Mouse (Mus musculus): ENCODE results near the gene Clec9a. TPM values are rescaled to one million over a fixed set of nuclear protein-coding genes. Genes with fewer than 3 reads are reported as not detected.
A peak's percentile ranks its signal among the peaks of the same experiment; 100 is the strongest.

Clec9a gene
- polyA plus RNA-seq, 1 experiment from 2014 or later, result 0.54 TPM

DNA sequence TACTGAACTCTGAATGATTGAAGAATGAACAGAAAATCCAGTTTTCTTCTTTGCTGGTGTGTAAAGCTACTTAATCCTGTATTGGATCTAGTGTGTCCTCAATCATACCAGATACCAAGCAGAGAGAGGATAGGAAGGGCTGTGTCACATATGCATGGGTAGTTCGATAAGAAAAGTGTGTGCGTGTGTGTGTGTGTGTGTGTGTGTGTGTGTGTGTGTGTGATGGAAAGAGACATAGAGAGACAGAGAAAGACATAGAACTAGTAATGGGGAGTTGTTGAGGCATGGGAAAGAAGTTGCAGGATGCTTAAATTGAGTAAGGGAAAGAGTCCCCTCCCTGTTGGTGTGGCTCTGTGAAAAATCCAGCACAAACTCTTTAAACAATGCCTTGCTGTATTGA lies 22.9 kb upstream of the Clec9a start, which contains the start of gene Clec12b:
TSS of gene Clec12b (minus strand) at position 101 of the 400 bp plus-strand sequence.
- H3K4me2 ChIP-seq (replicated peaks; ENCODE audit: low read depth, low read length), result no peak within 1 kb of the TSS
- no peak within 1 kb of the TSS for H3K27ac ChIP-seq (ENCODE audit: low read length)
- WGBS, result 85% methylated on average over 2 of the region's 2 CpGs
- no peaks in the 10 kb centered on the region for H3K9me3 ChIP-seq (ENCODE audit: low read length)
- no peak for ATAC-seq (ENCODE audit: low FRiP score, low TSS enrichment)
- H3K4me1 ChIP-seq (ENCODE audit: insufficient read depth, low read length), result no peaks in the 10 kb centered on the region
- no peaks in the 10 kb centered on the region for H3K36me3 ChIP-seq (ENCODE audit: insufficient read depth, low read length)
- H3K4me3 ChIP-seq (ENCODE audit: low read length), result no peak within 1 kb of the TSS
- H3K27me3 ChIP-seq (ENCODE audit: insufficient read depth, low read length), result no peaks in the 10 kb centered on the region
- no peak within 1 kb of the TSS for H3K9ac ChIP-seq (replicated peaks; ENCODE audit: low read length)

GRCm38 (mm10) chr6:129393087-129393720 lies 15.5 kb upstream of the Clec9a start:
- ATAC-seq (ENCODE audit: low FRiP score, low TSS enrichment), result no peak; the same call in 1 of the 2 replicates
- Histone ChIP-seq H3K4me1 (ENCODE audit: insufficient read depth, low read length) (0 out of 2 replicates have a peak, but pooled peaks cover 2% of the 10 kb centered on the region), H3K27ac (ENCODE audit: low read length) (no peak overlapping the region), H3K27me3 (ENCODE audit: insufficient read depth, low read length) (no peaks in the 10 kb centered on the region), H3K36me3 (ENCODE audit: insufficient read depth, low read length) (no peaks in the 10 kb centered on the region), H3K9me3 (ENCODE audit: low read length) (no peaks in the 10 kb centered on the region), H3K9ac (replicated peaks; ENCODE audit: low read length) (no peak overlapping the region), H3K4me3 (ENCODE audit: low read length) (no peak overlapping the region), H3K4me2 (replicated peaks; ENCODE audit: low read depth, low read length) (no peak overlapping the region)
- 19% methylated on average over 2 of the region's 2 CpGs for WGBS

GRCm38 (mm10) chr6:129393732-129394131 lies 14.9 kb upstream of the Clec9a start:
- 69% methylated on average over 6 of the region's 6 CpGs for WGBS
- Histone ChIP-seq H3K9ac (replicated peaks; ENCODE audit: low read length) (no peak overlapping the region), H3K9me3 (ENCODE audit: low read length) (no peaks in the 10 kb centered on the region), H3K4me1 (ENCODE audit: insufficient read depth, low read length) (0 out of 2 replicates have a peak, but pooled peaks cover 4% of the 10 kb centered on the region), H3K4me3 (ENCODE audit: low read length) (no peak overlapping the region), H3K36me3 (ENCODE audit: insufficient read depth, low read length) (no peaks in the 10 kb centered on the region), H3K4me2 (replicated peaks; ENCODE audit: low read depth, low read length) (no peak overlapping the region), H3K27me3 (ENCODE audit: insufficient read depth, low read length) (no peaks in the 10 kb centered on the region), H3K27ac (ENCODE audit: low read length) (no peak overlapping the region)
- ATAC-seq (ENCODE audit: low FRiP score, low TSS enrichment), result peak; percentile 71; the same call in 1 of the 2 replicates

GRCm38 (mm10) chr6:129396997-129397396 lies 11.7 kb upstream of the Clec9a start, which contains the start of gene Clec1b:
TSS of gene Clec1b (plus strand) at chr6:129397297.
- Histone ChIP-seq H3K27me3 (ENCODE audit: insufficient read depth, low read length) (no peaks in the 10 kb centered on the region), H3K4me2 (replicated peaks; ENCODE audit: low read depth, low read length) (no peak within 1 kb of the TSS), H3K36me3 (ENCODE audit: insufficient read depth, low read length) (no peaks in the 10 kb centered on the region), H3K9ac (replicated peaks; ENCODE audit: low read length) (no peak within 1 kb of the TSS), H3K9me3 (ENCODE audit: low read length) (no peaks in the 10 kb centered on the region), H3K27ac (ENCODE audit: low read length) (0 out of 2 replicates have a peak within 1 kb of the TSS, but pooled peaks have one; percentile 56), H3K4me1 (ENCODE audit: insufficient read depth, low read length) (0 out of 2 replicates have a peak, but pooled peaks cover 6% of the 10 kb centered on the region), H3K4me3 (ENCODE audit: low read length) (no peak within 1 kb of the TSS)
- WGBS, result 72% methylated on average over 8 of the region's 8 CpGs
- ATAC-seq (ENCODE audit: low FRiP score, low TSS enrichment), result no peak

DNA sequence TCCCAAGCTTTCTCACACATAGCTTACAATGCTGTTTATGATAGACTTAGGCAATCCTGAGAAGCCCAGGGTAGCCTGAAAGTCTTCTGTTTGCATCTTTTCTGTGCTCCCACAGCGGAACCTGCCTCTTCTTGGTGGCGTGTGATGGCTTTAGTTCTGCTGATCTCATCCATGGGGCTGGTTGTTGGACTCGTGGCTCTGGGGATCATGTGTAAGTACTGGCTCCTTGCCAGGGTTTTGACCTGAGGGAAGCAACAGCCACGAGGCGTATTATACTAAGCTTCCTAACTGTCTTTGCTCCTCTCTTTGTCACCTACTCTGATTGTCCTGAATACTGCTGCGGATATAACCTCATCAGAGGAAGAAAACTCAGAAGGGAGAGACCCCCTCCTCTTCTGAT lies 8.7 kb upstream of the Clec9a start:
- no peaks in the 10 kb centered on the region for H3K9me3 ChIP-seq (ENCODE audit: low read length)
- ATAC-seq (ENCODE audit: low FRiP score, low TSS enrichment), result no peak
- no peak overlapping the region for H3K9ac ChIP-seq (replicated peaks; ENCODE audit: low read length)
- H3K4me3 ChIP-seq (ENCODE audit: low read length), result no peak overlapping the region
- H3K4me1 ChIP-seq (ENCODE audit: insufficient read depth, low read length), result 0 out of 2 replicates have a peak, but pooled peaks cover 6% of the 10 kb centered on the region
- no peak overlapping the region for H3K4me2 ChIP-seq (replicated peaks; ENCODE audit: low read depth, low read length)
- H3K27ac ChIP-seq (ENCODE audit: low read length), result no peak overlapping the region
- H3K36me3 ChIP-seq (ENCODE audit: insufficient read depth, low read length), result no peaks in the 10 kb centered on the region
- no peaks in the 10 kb centered on the region for H3K27me3 ChIP-seq (ENCODE audit: insufficient read depth, low read length)
- WGBS, result 47% methylated on average over 6 of the region's 6 CpGs

GRCm38 (mm10) chr6:129402404-129402803 lies 6.3 kb upstream of the Clec9a start:
- no peaks in the 10 kb centered on the region for H3K36me3 ChIP-seq (ENCODE audit: insufficient read depth, low read length)
- WGBS, result 88% methylated on average over 2 of the region's 2 CpGs

GRCm38 (mm10) chr6:129403391-129403790 lies 5.3 kb upstream of the Clec9a start:
- Histone ChIP-seq H3K9ac (replicated peaks; ENCODE audit: low read length) (no peak overlapping the region), H3K36me3 (ENCODE audit: insufficient read depth, low read length) (no peaks in the 10 kb centered on the region), H3K27me3 (ENCODE audit: insufficient read depth, low read length) (no peaks in the 10 kb centered on the region), H3K4me1 (ENCODE audit: insufficient read depth, low read length) (0 out of 2 replicates have a peak, but pooled peaks cover 8% of the 10 kb centered on the region), H3K27ac (ENCODE audit: low read length) (no peak overlapping the region), H3K4me2 (replicated peaks; ENCODE audit: low read depth, low read length) (no peak overlapping the region), H3K4me3 (ENCODE audit: low read length) (no peak overlapping the region), H3K9me3 (ENCODE audit: low read length) (no peaks in the 10 kb centered on the region)
- WGBS, result 57% methylated on average over 6 of the region's 6 CpGs
- no peak for ATAC-seq (ENCODE audit: low FRiP score, low TSS enrichment)

More at GRCm38 (mm10) chr6:129402404-129402803, 6.3 kb upstream of the Clec9a start:
- ATAC-seq (ENCODE audit: low FRiP score, low TSS enrichment), result no peak
- H3K27me3 ChIP-seq (ENCODE audit: insufficient read depth, low read length), result no peaks in the 10 kb centered on the region
- no peaks in the 10 kb centered on the region for H3K9me3 ChIP-seq (ENCODE audit: low read length)
- 0 out of 2 replicates have a peak, but pooled peaks cover 11% of the 10 kb centered on the region for H3K4me1 ChIP-seq (ENCODE audit: insufficient read depth, low read length)
- no peak overlapping the region for H3K4me3 ChIP-seq (ENCODE audit: low read length)
- H3K27ac ChIP-seq (ENCODE audit: low read length), result no peak overlapping the region
- H3K9ac ChIP-seq (replicated peaks; ENCODE audit: low read length), result no peak overlapping the region
- no peak overlapping the region for H3K4me2 ChIP-seq (replicated peaks; ENCODE audit: low read depth, low read length)

DNA sequence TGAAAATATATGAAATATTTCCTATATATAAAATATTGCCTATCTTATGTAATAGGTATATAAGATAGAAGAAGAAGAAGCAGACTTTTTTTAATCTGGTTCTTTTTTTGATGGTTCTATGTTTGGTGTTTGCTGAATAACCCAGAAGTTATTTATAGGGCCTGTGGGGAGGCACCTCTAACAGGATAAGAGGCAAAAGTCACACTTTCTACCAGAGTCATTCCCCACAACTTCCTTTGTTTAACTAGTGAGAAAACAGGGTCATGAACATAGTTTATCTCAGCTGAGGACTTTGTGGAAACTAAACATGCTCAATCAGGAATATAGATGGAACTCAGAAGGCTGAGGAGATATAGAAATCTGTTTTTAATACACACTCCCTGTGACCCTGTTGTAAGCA lies 2.7 kb upstream of the Clec9a start:
- Histone ChIP-seq H3K27ac (ENCODE audit: low read length) (no peak overlapping the region), H3K9ac (replicated peaks; ENCODE audit: low read length) (no peak overlapping the region), H3K4me2 (replicated peaks; ENCODE audit: low read depth, low read length) (no peak overlapping the region), H3K9me3 (ENCODE audit: low read length) (no peaks in the 10 kb centered on the region), H3K4me1 (ENCODE audit: insufficient read depth, low read length) (0 out of 2 replicates have a peak, but pooled peaks cover 5% of the 10 kb centered on the region), H3K4me3 (ENCODE audit: low read length) (no peak overlapping the region), H3K27me3 (ENCODE audit: insufficient read depth, low read length) (no peaks in the 10 kb centered on the region), H3K36me3 (ENCODE audit: insufficient read depth, low read length) (no peaks in the 10 kb centered on the region)
- no peak; the same call in 1 of the 2 replicates for ATAC-seq (ENCODE audit: low FRiP score, low TSS enrichment)

DNA sequence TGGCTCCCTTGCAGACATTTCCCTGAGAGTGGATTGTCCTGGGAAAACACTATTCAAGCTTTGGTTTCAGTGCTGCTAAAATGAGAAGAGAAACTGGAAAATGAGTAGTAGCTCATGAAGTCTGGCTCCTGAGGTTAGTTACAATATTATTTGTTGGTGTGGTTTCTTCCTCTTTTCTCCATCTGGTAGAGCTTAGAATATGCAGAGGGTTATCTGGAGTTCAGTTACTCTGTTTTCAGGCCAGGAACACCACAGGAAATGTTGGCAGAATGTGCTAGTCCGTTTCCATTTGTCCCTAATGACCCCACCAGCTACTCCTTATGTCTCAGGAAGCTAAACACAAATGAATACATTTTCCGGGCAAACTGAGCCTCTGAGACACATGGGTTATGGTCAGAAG lies 1.3 kb upstream of the Clec9a start:
- ATAC-seq (ENCODE audit: low FRiP score, low TSS enrichment), result no peak
- H3K4me3 ChIP-seq (ENCODE audit: low read length), result no peak overlapping the region
- H3K4me2 ChIP-seq (replicated peaks; ENCODE audit: low read depth, low read length), result no peak overlapping the region
- H3K9me3 ChIP-seq (ENCODE audit: low read length), result no peaks in the 10 kb centered on the region
- H3K27ac ChIP-seq (ENCODE audit: low read length), result peak overlapping the region; percentile 78
- 0 out of 2 replicates have a peak, but pooled peaks cover 5% of the 10 kb centered on the region for H3K4me1 ChIP-seq (ENCODE audit: insufficient read depth, low read length)
- H3K36me3 ChIP-seq (ENCODE audit: insufficient read depth, low read length), result no peaks in the 10 kb centered on the region
- WGBS, result 26% methylated on average over 2 of the region's 2 CpGs
- no peaks in the 10 kb centered on the region for H3K27me3 ChIP-seq (ENCODE audit: insufficient read depth, low read length)
- no peak overlapping the region for H3K9ac ChIP-seq (replicated peaks; ENCODE audit: low read length)

GRCm38 (mm10) chr6:129414177-129414576 lies 5.5 kb downstream of the Clec9a start:
- no peak overlapping the region for H3K4me2 ChIP-seq (replicated peaks; ENCODE audit: low read depth, low read length)
- H3K4me1 ChIP-seq (ENCODE audit: insufficient read depth, low read length), result no peaks in the 10 kb centered on the region
- H3K9me3 ChIP-seq (ENCODE audit: low read length), result no peaks in the 10 kb centered on the region
- 78% methylated on average over 1 of the region's 1 CpGs for WGBS
- H3K9ac ChIP-seq (replicated peaks; ENCODE audit: low read length), result no peak overlapping the region
- H3K4me3 ChIP-seq (ENCODE audit: low read length), result no peak overlapping the region
- H3K36me3 ChIP-seq (ENCODE audit: insufficient read depth, low read length), result no peaks in the 10 kb centered on the region
- H3K27me3 ChIP-seq (ENCODE audit: insufficient read depth, low read length), result no peaks in the 10 kb centered on the region
- ATAC-seq (ENCODE audit: low FRiP score, low TSS enrichment), result no peak
- no peak overlapping the region for H3K27ac ChIP-seq (ENCODE audit: low read length)
